Mouse (Mus musculus) forebrain, postnatal 0 days (tissue): ENCODE data around the gene Trp63. TPM values are rescaled to one million over a fixed set of nuclear protein-coding genes. Genes with fewer than 3 reads are reported as not detected.

Experiments used
- ATAC-seq: fragments of 200-750 bp; cut with Nextera tagmentation; 2 replicates; pipeline ENCODE4 v1.8.0; 2017; ENCODE audit warnings: mild to moderate bottlenecking, moderate library complexity
- DNase-seq: peaks from one replicate; pipeline ENCODE4 v3.0.0-alpha.2; 2015
- H3K27ac ChIP-seq: fragments of 300-500 bp; sonication (generic); 2 replicates; pipeline ENCODE4 v1.5.1; 2014; ENCODE audit warnings: low read depth, mild to moderate bottlenecking, antibody characterized with exemption, low read length, moderate library complexity, mixed read lengths
- H3K27me3 ChIP-seq: fragments of 300-500 bp; sonication (generic); 2 replicates; pipeline ENCODE4 v1.6.1; 2014; ENCODE audit warnings: mild to moderate bottlenecking, low read length, mixed read lengths; ENCODE audit not compliant: insufficient read depth
- H3K36me3 ChIP-seq: fragments of 300-500 bp; sonication (generic); 2 replicates; pipeline ENCODE4 v1.6.1; 2014; ENCODE audit warnings: mild to moderate bottlenecking, moderate library complexity; ENCODE audit not compliant: insufficient read depth
- H3K4me1 ChIP-seq: fragments of 300-500 bp; sonication (generic); 2 replicates; pipeline ENCODE4 v1.6.1; 2014; ENCODE audit warnings: antibody characterized with exemption; ENCODE audit not compliant: insufficient read depth
- H3K4me2 ChIP-seq: fragments of 300-500 bp; sonication (generic); 2 replicates; pipeline ENCODE4 v1.6.1; 2014; ENCODE audit warnings: low read depth, mild to moderate bottlenecking, moderate library complexity
- H3K4me3 ChIP-seq: fragments of 300-500 bp; sonication (generic); 2 replicates; pipeline ENCODE4 v1.5.1; 2014; ENCODE audit warnings: low read depth, low read length, mixed read lengths
- H3K9ac ChIP-seq: fragments of 300-500 bp; sonication (generic); 2 replicates; pipeline ENCODE4 v1.6.1; 2014; ENCODE audit warnings: mild to moderate bottlenecking
- H3K9me3 ChIP-seq: fragments of 300-500 bp; sonication (generic); 2 replicates; pipeline ENCODE4 v1.6.1; 2016; ENCODE audit warnings: low read length
- CTCF ChIP-seq: sonication (generic); IDR thresholded peaks from 2 replicates; pipeline ENCODE4 v1.5.1; 2016; ENCODE audit warnings: antibody characterized with exemption, control low read depth, low read depth
- WGBS: fragments of 180-500 bp; shearing (Covaris S2); extraction: QIAGEN DNeasy Blood & Tissue Kit; methylation state at CpG from one replicate; pipeline ENCODE4 v1.1.7; 2014; 5-methylcytosine and 5-hydroxymethylcytosine counted together
- polyA plus RNA-seq: library from polyadenylated mRNA; unstranded; fragments of >200 nt; fragmentation: Nextera tagmentation; extraction: Ambion mirVana; gene quantifications from 2 replicates; pipeline ENCODE4 v1.2.1, GENCODE M21; 2015
- total RNA-seq: library from RNA; depleted of rRNA; stranded (reverse); fragments of >200 nt; gene quantifications from 2 replicates; pipeline ENCODE4 v1.2.3, GENCODE M21; 2014

The Trp63 gene
- total and polyA plus RNA-seq, 2 experiments from 2014 or later: 0.14 to 0.23 TPM

GRCm38 (mm10) chr16:25843625-25844024, 160.1 kb downstream of the Trp63 start:
- Histone ChIP-seq H3K27me3 (no peaks in the 10 kb centered on the region), H3K9me3 (no peaks in the 10 kb centered on the region), H3K36me3 (no peaks in the 10 kb centered on the region), H3K9ac (no peak overlapping the region), H3K4me1 (no peaks in the 10 kb centered on the region), H3K4me2 (no peak overlapping the region), H3K27ac (no peak overlapping the region), H3K4me3 (no peak overlapping the region)
- TF ChIP-seq CTCF: no peak
- DNase-seq: no peak
- 94% methylated on average over 13 of the region's 13 CpGs for WGBS
- ATAC-seq: no peak

- TF ChIP-seq CTCF: no peak
- no peaks in the 10 kb centered on the region for H3K27me3 ChIP-seq
- H3K9me3 ChIP-seq: no peaks in the 10 kb centered on the region
- DNase-seq (no peak), ATAC-seq (no peak)
- no peaks in the 10 kb centered on the region for H3K36me3 ChIP-seq
- WGBS: 89% methylated on average over 5 of the region's 5 CpGs
- no peak overlapping the region for H3K4me2 ChIP-seq
- no peak overlapping the region for H3K4me3 ChIP-seq
- no peak overlapping the region for H3K27ac ChIP-seq
- H3K9ac ChIP-seq: no peak overlapping the region
- H3K4me1 ChIP-seq: no peaks in the 10 kb centered on the region
These were observed 163.0 kb downstream of the Trp63 start for GRCm38 (mm10) chr16:25846611-25847010.

- DNase-seq (no peak), ATAC-seq (no peak)
- no peak for TF ChIP-seq CTCF
- 49% methylated on average over 2 of the region's 2 CpGs for WGBS
- no peaks in the 10 kb centered on the region for H3K4me1 ChIP-seq
- no peak overlapping the region for H3K9ac ChIP-seq
- no peak overlapping the region for H3K27ac ChIP-seq
- no peak overlapping the region for H3K4me2 ChIP-seq
- H3K9me3 ChIP-seq: no peaks in the 10 kb centered on the region
- H3K4me3 ChIP-seq: no peak overlapping the region
- no peaks in the 10 kb centered on the region for H3K36me3 ChIP-seq
- H3K27me3 ChIP-seq: no peaks in the 10 kb centered on the region
These were observed 164.9 kb downstream of the Trp63 start for GRCm38 (mm10) chr16:25848474-25848873.

- WGBS: 84% methylated on average over 13 of the region's 13 CpGs
- no peak for TF ChIP-seq CTCF
- Histone ChIP-seq H3K27ac (no peak overlapping the region), H3K4me1 (no peaks in the 10 kb centered on the region), H3K4me3 (no peak overlapping the region), H3K9ac (no peak overlapping the region), H3K4me2 (no peak overlapping the region), H3K9me3 (no peaks in the 10 kb centered on the region), H3K27me3 (no peaks in the 10 kb centered on the region), H3K36me3 (no peaks in the 10 kb centered on the region)
- DNase-seq (no peak), ATAC-seq (no peak)
These were observed 166.3 kb downstream of the Trp63 start for GRCm38 (mm10) chr16:25849593-25850464.

- Histone ChIP-seq H3K4me1 (peaks cover 3% of the 10 kb centered on the region; the same call in 1 of the 2 replicates), H3K9ac (no peak overlapping the region), H3K27me3 (no peaks in the 10 kb centered on the region), H3K9me3 (no peaks in the 10 kb centered on the region), H3K36me3 (no peaks in the 10 kb centered on the region), H3K4me2 (no peak overlapping the region), H3K4me3 (no peak overlapping the region), H3K27ac (no peak overlapping the region)
- WGBS: 91% methylated on average over 8 of the region's 8 CpGs
- no peak for DNase-seq
- ATAC-seq: no peak
- TF ChIP-seq CTCF: no peak
These were observed 177.4 kb downstream of the Trp63 start for GRCm38 (mm10) chr16:25860731-25861505.

GRCm38 (mm10) chr16:25865096-25865869, 181.7 kb downstream of the Trp63 start:
- Histone ChIP-seq H3K36me3 (no peaks in the 10 kb centered on the region), H3K27ac (no peak overlapping the region), H3K9me3 (no peaks in the 10 kb centered on the region), H3K4me2 (no peak overlapping the region), H3K27me3 (no peaks in the 10 kb centered on the region), H3K9ac (no peak overlapping the region), H3K4me1 (peaks cover 3% of the 10 kb centered on the region; the same call in 1 of the 2 replicates), H3K4me3 (no peak overlapping the region)
- WGBS: 18% methylated on average over 7 of the region's 7 CpGs
- ATAC-seq (no peak), DNase-seq (peak; percentile 20)
- TF ChIP-seq CTCF: no peak
